Mouse (Mus musculus) CH12F3 (cell line): ENCODE measurements around the gene Lamc3.

Source experiments
- in situ Hi-C: fragments of 300-500 bp; cut with MboI; formaldehyde crosslinking; loops from 2 replicates; pipeline ENCODE4 v1.14.3; 2020; ENCODE audit warnings: low sequenced_read_pairs

Gene Lamc3

GRCm38 (mm10) chr2:31925936-31926335 lies 38.8 kb downstream of the Lamc3 start:
- in situ Hi-C loops: no loop called here

GRCm38 (mm10) chr2:31929664-31930063 lies 42.6 kb downstream of the Lamc3 start:
- in situ Hi-C loops: no loop called here

- in situ Hi-C loops: no loop called here
Observed at GRCm38 (mm10) chr2:31934551-31934950, 47.5 kb downstream of the Lamc3 start.

GRCm38 (mm10) chr2:31935054-31935453 lies 48.0 kb downstream of the Lamc3 start:
- in situ Hi-C loops: no loop called here

- in situ Hi-C loops: no loop called here
Observed at GRCm38 (mm10) chr2:31938298-31938697, 51.2 kb downstream of the Lamc3 start.

GRCm38 (mm10) chr2:31943011-31943410 lies 55.9 kb downstream of the Lamc3 start:
- in situ Hi-C loops: no loop called here

- in situ Hi-C loops: no loop called here
Observed at GRCm38 (mm10) chr2:31945580-31945979, 58.5 kb downstream of the Lamc3 start.

GRCm38 (mm10) chr2:31948392-31948791 lies 61.3 kb downstream of the Lamc3 start:
- in situ Hi-C loops: no loop called here

GRCm38 (mm10) chr2:31948801-31949200 lies 61.7 kb downstream of the Lamc3 start:
- in situ Hi-C loops: no loop called here

GRCm38 (mm10) chr2:31950058-31950871 lies 63.2 kb downstream of the Lamc3 start, which contains the start of gene Aif1l:
Gene Aif1l, plus strand, starts transcription at chr2:31950139.
- in situ Hi-C loops: no loop called here

- in situ Hi-C loops: no loop called here
Observed at GRCm38 (mm10) chr2:31950966-31951365, 63.9 kb downstream of the Lamc3 start.

GRCm38 (mm10) chr2:31952236-31952635 lies 65.1 kb downstream of the Lamc3 start:
- in situ Hi-C loops: no loop called here

- in situ Hi-C loops: no loop called here
Observed at GRCm38 (mm10) chr2:31952725-31953124, 65.6 kb downstream of the Lamc3 start.

- in situ Hi-C loops: no loop called here
Observed at GRCm38 (mm10) chr2:31953687-31954086, 66.6 kb downstream of the Lamc3 start.

- in situ Hi-C loops: no loop called here
Observed at GRCm38 (mm10) chr2:31954779-31955181, 67.7 kb downstream of the Lamc3 start.

- in situ Hi-C loops: no loop called here
Observed at GRCm38 (mm10) chr2:31955686-31956085, 68.6 kb downstream of the Lamc3 start.

GRCm38 (mm10) chr2:31957211-31957610 lies 70.1 kb downstream of the Lamc3 start:
- in situ Hi-C loops: no loop called here

- in situ Hi-C loops: no loop called here
Observed at GRCm38 (mm10) chr2:31960986-31961385, 73.9 kb downstream of the Lamc3 start.

- in situ Hi-C loops: no loop called here
Observed at GRCm38 (mm10) chr2:31961791-31962222, 74.7 kb downstream of the Lamc3 start.

GRCm38 (mm10) chr2:31962501-31963224 lies 75.6 kb downstream of the Lamc3 start:
- in situ Hi-C loops: no loop called here

GRCm38 (mm10) chr2:31963491-31963890 lies 76.4 kb downstream of the Lamc3 start:
- in situ Hi-C loops: no loop called here

- in situ Hi-C loops: no loop called here
Observed at GRCm38 (mm10) chr2:31964191-31964590, 77.1 kb downstream of the Lamc3 start.
